Mouse (Mus musculus) CH12F3 (cell line): Measurements from ENCODE around the gene Rab11fip5.

Experiments used
- in situ Hi-C: fragments of 300-500 bp; cut with MboI; formaldehyde crosslinking; loops from 2 replicates; pipeline ENCODE4 v1.14.3; 2020; ENCODE audit warnings: low sequenced_read_pairs

The Rab11fip5 gene

GRCm38 (mm10) chr6:85373951-85374733 is at the start of gene Rab11fip5:
Gene Rab11fip5, minus strand, starts transcription at chr6:85374634.
- in situ Hi-C loops: no loop called here

DNA sequence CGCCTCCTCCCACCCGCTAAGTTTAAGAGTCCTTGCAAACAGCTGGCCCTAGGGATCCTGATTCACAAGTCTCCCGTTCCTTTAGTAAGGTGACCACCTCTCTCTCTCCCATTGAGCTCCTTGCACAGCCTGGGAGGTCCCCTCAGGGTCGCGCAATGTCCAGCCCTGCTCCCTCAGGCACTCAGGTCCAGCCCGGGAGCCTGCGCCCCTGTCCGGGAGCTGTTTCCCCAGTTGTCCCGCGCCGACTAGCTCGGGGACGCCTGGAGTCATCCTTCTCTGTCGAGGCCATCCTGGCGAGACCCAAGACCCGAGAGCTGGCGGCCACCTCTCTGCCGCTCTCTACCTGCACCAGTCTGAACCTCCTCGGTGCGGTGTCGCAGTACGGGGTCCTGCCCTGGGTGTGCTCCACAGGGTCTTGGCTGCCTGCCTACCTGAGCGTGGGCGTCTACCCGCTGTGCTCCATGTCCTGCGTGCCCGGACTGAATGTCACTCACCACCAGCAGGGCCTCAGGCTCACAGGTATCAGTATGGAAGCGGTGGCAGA is 49.5 kb upstream of the Rab11fip5 start, which contains the start of gene Noto:
TSS of gene Noto (plus strand) at position 51 of the 544 bp plus-strand sequence.
- in situ Hi-C loops: no loop called here

DNA sequence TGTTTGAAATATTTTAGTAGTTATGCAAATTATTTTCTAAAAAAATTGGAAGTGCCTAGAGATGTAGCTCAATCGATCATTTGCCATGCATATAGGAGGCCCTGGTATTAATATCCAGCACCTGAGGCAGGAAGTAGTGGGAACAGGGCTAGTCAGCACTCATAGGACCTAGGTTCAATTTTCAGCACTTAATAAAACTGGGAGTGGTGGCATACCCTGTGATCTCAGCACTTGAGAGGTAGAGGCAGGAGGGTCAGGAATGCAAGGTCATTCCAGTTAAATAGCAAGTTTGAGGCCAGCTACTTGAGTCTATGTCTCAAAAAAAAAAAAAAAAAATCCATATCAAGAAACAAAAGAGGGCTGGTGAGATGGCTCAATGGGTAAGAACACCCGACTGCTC is 44.7 kb upstream of the Rab11fip5 start:
- in situ Hi-C loops: no loop called here

DNA sequence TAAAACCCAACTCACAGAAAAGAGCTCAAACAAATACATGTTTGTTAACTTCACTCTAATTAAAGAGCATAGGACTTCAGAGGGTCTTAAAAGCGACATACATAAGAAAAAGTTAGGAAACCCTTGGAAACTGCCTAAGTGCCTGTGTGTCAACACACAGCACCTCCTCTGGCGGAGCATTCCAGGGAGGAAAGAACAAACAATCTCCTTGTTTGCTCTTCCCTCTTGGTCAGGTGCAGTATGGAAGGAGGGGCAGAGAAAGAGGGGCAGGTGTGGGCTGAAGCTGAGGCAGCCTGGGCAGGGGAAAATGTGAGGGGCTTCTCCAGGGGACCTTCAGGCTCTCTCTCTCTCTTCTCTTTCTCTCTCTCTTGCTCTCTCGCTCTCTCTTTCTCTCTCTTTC is 41.4 kb upstream of the Rab11fip5 start:
- in situ Hi-C loops: no loop called here

GRCm38 (mm10) chr6:85410771-85411273 is 36.4 kb upstream of the Rab11fip5 start:
- in situ Hi-C loops: no loop called here

DNA sequence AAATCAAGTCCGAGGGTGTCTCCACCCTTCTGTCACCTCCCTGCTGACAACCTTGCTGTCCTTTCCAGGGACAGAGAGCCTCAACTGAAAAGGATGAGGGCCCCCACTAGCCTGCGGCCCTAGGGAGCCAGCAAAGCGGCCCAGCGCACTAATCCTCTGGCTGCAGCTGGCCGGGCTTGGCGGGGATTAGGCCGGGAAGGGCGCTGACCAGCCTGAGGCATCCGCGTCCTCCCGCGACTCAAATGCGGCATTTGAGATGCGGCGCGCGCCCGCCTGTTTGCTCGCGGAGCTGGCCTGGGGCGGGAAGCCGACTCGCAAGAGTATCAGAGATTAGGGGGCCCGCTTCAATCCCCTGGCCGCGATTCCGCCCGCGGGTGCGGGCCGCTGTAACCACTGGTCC is 34.6 kb upstream of the Rab11fip5 start:
- in situ Hi-C loops: loop anchor here (10.0 kb wide), 1 partner anchor 244 kb away; no protein-coding TSS in a partner anchor

- in situ Hi-C loops: loop anchor here (10.0 kb wide), 1 partner anchor 238 kb away; no protein-coding TSS in a partner anchor
Observed at GRCm38 (mm10) chr6:85403039-85403438, 28.6 kb upstream of the Rab11fip5 start.

DNA sequence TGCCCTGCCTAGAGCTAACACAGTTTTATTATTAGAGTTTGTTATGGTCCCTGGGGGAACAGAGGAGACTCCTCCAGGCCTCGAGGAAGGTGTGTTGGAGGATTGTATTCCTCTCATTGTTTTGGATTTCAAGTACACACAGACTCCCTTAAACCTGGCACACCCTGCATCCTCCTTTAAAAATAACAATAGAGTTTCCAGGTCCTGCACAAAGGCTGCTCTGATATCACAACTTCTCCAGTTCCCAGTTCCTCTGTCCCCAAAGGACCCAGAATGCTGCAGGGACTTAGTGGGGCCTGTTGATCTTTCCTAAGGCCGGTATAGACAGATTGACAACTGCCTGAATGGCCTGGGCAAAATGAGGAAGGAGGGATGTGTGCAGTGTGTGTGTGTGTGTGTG is 28.2 kb upstream of the Rab11fip5 start:
- in situ Hi-C loops: loop anchor here (10.0 kb wide), 1 partner anchor 238 kb away; no protein-coding TSS in a partner anchor

DNA sequence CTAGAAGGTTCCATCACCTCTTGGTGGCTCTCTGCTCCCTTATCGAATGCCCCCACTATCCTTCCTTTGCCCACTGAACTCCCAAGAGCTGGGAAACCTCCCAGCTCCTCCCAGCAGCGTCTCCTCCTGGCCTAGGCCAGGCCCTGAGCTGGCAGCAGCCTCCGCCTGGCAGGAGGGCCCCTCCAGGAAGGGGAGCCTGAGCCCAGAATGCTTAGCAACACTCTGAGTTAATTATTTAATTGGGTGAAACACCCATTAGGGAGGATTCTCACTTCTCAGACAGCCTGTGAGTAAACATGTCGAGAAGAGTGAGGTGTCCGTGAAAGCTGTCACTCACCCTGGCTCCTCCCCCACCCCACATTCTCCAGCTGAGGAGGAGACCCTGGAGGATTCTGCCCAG is 25.3 kb upstream of the Rab11fip5 start:
- in situ Hi-C loops: loop anchor here (10.0 kb wide), 2 partner anchors 55 to 235 kb away; no protein-coding TSS in a partner anchor

- in situ Hi-C loops: loop anchor here (10.0 kb wide), 1 partner anchor 52 kb away; no protein-coding TSS in a partner anchor
Observed at GRCm38 (mm10) chr6:85397165-85397564, 22.7 kb upstream of the Rab11fip5 start.

DNA sequence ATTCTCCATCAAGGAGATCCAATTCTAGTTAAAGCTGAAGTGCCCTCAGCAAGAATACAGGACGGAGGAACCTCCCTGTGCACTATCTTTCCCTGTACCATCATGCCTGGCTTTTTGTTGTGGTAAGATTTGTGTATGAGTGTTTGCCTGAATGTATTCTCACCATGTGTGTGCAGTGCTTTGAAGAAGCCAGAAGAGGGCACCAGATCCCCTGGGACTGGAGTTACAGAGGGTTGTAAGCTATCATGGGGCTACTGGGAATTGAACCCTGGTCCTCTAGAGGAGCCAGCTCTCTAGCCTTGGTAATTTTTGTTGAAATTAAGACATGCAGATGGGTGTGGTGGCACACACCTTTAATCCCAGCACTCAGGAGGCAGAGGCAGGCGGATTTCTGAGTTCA is 20.9 kb upstream of the Rab11fip5 start:
- in situ Hi-C loops: loop anchor here (10.0 kb wide), 1 partner anchor 51 kb away; no protein-coding TSS in a partner anchor

GRCm38 (mm10) chr6:85391803-85392202 is 17.4 kb upstream of the Rab11fip5 start:
- in situ Hi-C loops: loop anchor here (10.0 kb wide), 1 partner anchor 47 kb away; no protein-coding TSS in a partner anchor

GRCm38 (mm10) chr6:85388608-85389007 is 14.2 kb upstream of the Rab11fip5 start:
- in situ Hi-C loops: no loop called here

DNA sequence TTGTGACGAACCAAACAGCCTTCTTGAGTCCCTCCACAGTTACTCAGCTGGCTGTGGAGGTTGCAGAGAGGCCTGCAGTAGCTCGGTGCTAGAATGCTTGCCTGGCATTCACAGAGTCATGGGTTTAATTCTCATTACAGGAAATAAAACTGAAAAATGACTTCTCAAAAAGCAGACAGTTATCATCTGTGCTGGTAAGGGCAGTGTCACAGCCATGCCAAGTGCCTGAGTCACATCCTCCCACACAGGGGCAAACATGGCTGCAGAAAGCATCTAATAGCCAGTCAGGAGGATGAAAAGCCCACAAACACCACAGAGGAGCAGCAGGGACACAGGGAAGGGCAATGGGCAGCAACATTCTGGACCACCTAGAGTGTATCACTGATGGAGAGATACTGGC is 8.4 kb upstream of the Rab11fip5 start:
- in situ Hi-C loops: no loop called here

DNA sequence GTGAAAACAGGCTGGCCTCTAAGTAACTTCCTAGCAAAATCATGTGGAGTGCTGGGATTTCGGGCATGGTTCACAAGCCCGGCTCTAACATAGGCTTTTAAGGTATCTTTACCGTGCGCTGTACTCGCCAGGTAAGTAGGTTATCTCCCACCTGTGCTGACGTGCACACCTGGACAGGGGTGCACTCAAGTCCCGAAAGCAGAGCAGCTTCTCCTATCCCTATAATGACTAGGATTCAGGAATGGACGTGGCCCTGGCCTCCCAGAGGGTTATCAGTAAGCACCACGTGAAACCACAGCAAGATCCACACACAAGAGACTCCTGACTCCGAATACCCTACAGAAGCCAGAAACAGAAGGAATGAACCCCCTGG is 7.2 kb upstream of the Rab11fip5 start:
- in situ Hi-C loops: no loop called here

DNA sequence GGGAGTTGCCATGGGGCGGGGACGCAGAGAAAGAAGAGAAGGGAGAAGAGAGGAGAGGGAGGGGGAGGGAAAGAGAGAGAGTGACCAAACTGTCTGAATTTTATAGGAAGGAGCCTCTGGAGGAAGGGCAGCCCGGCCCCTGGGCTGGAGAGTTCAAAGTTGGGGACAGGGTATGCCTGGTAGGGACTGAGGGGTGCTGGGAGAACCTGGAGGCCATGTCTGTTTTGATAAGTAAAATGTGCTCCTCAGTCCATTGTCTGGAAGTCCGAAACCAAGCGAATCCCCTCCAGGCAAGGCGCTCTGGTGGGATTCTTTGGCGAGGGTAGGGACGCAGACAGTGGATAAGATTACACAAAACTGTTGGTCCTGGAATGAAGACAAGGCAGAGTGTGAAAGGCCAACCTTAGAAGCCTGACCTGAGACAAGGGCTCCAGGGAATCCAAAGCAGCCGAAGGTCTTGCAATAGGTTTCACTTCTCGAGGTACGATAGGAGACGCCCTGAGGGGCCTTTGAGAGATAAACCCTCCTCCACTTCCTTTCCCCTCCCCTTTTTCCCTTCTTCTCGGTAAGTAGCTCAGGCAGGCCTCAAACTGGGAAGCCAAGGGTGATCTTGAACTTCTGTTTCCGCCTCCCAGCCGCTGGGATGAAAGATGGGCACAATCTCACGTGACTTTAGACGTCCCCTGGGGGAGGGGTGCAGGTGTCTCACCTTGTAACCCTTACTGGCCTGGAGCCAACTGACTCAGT is 6.6 kb upstream of the Rab11fip5 start:
- in situ Hi-C loops: no loop called here

DNA sequence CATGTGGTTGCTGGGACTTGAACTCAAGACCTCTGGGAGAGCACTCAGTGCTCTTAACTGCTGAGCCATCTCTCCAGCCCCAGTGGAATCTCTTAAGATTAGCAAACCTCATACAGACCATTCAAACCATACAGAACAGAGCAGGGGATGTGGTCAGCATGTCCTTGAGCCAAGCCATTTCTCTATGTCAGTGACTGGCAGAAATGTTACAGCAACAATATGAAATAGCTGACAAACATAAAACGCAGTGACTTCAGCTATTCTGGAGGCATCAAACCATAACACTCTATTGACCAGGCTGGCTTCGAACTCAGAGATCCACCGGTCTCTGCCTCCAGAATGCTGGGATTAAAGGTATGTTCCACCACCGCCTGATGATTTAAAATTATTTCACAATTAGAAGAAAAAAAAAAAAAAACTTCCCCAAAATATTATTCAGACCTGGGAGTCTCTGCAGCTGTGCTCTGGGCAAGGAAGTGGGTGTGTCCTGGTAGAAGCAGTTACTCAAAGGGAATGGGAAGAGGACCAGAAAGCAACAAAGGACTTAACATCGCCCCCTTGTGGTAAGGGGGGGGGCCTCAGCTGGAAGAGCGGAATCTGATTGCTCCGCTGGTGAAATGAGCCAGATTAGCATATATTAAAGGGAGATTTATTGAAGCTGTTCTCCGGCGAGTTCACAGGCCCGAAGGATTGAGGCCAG is 5.9 kb upstream of the Rab11fip5 start:
- in situ Hi-C loops: no loop called here

DNA sequence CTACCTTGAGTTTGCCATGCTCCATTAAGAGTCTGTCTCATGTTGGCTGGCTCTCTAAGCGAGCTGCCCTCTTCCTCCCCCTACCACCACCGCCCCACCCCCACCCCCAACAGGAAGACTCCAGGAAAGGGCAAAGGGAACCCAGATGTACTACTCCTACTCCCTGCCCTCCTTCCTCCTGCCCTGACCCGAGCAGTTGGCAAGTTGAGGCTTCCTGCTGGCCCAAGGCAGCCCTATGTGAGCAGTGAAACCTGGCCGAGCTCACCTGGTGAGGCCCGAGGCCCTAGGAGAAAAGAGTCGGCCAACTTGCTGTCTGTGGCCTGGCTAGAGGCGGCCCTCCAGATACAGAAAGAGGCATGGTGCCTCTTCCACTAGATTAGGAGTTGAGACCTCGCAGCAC is 4.2 kb upstream of the Rab11fip5 start:
- in situ Hi-C loops: no loop called here

GRCm38 (mm10) chr6:85377876-85378275 is 3.4 kb upstream of the Rab11fip5 start:
- in situ Hi-C loops: no loop called here

DNA sequence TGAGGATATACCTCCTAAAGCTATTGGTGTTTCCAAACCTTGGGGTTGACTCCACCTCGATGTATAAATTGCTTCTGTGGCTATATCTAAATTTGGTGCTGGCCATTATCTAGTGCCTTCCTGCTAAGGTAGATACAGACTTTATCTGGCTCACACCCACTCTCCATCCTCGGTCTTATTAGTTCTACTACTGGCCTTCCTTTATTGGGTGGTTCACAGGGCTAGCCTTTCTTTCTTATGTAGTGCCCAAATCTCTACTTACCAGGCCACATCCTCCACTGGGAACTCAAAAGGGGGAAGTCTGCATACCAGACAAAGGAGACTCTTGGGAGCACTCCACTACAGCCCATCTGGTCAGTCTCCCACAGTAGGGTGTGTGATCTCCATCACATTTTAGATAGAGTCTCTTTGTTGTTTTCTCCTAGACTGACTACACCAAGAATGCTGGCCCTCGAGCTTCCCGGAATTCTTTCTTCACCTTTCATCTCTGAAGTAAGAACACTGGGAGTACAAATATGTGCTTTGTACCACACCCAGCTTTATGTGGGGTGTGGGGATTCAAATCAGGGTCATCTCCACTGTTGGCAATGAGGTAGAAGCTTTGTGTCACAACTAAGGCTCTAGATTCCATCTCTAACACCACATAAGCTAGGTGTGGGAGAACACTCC is 2.8 kb upstream of the Rab11fip5 start:
- in situ Hi-C loops: no loop called here
